Mouse (Mus musculus) CH12.LX (cell line): ENCODE results near the gene Dnah1. TPM values are rescaled to one million over a fixed set of nuclear protein-coding genes. Genes with fewer than 3 reads are reported as not detected.

Source experiments
- DNase-seq: peaks from one replicate; pipeline ENCODE4 v3.0.0-alpha.2; 2013; ENCODE audit errors: extremely low read depth
- H3K27ac ChIP-seq: 2 replicates; pipeline ENCODE4 v1.5.1; 2012; ENCODE audit warnings: low read depth, mild to moderate bottlenecking, control low read depth, moderate library complexity; ENCODE audit not compliant: insufficient read depth
- H3K27me3 ChIP-seq: replicated peaks from 2 replicates; pipeline ENCODE3; 2012; ENCODE audit warnings: inconsistent platforms
- H3K36me3 ChIP-seq, 2 experiments: replicated peaks in 1 of 2; 2 replicates each; pipeline versions ENCODE3 to v1.6.1; 2012; ENCODE audit warnings: inconsistent platforms in 1 of 2, low read length in 1 of 2, mild to moderate bottlenecking in 1 of 2, mixed read lengths in 1 of 2, moderate library complexity in 1 of 2; ENCODE audit not compliant: control insufficient read depth in 1 of 2, insufficient read depth in 1 of 2
- H3K4me1 ChIP-seq, 2 experiments: 2 replicates each; pipeline ENCODE4 v1.6.1; 2012; ENCODE audit warnings: inconsistent platforms in 1 of 2, moderate library complexity in 1 of 2; ENCODE audit not compliant: insufficient read depth in 2 of 2, control insufficient read depth in 1 of 2
- H3K4me2 ChIP-seq: 2 replicates; pipeline ENCODE4 v1.6.1; 2012; ENCODE audit warnings: low read depth, mild to moderate bottlenecking, control low read depth; ENCODE audit not compliant: poor library complexity, insufficient read depth, severe bottlenecking
- H3K4me3 ChIP-seq, 3 experiments: fragments of 150-350 bp in 1 of 3; sonication (generic) in 1 of 3; replicated peaks in 1 of 3; 2 replicates each; pipeline versions ENCODE3 to v1.5.1; 2011 to 2012; ENCODE audit warnings: low read depth in 2 of 3, low read length in 2 of 3, mild to moderate bottlenecking in 2 of 3, moderate library complexity in 2 of 3, control low read depth in 1 of 3, improper control_type of control experiment in 1 of 3, inconsistent platforms in 1 of 3, mixed read lengths in 1 of 3; ENCODE audit not compliant: poor library complexity in 1 of 3
- H3K79me2 ChIP-seq: replicated peaks from 2 replicates; pipeline ENCODE4 v1.6.1; 2012; ENCODE audit warnings: mild to moderate bottlenecking, moderate library complexity; ENCODE audit not compliant: control insufficient read depth, poor library complexity, insufficient read depth, severe bottlenecking; ENCODE audit errors: extremely low read depth
- H3K9ac ChIP-seq: 2 replicates; pipeline ENCODE4 v1.6.1; 2012; ENCODE audit warnings: low read depth, mild to moderate bottlenecking, control low read depth, moderate library complexity; ENCODE audit not compliant: insufficient read depth
- H3K9me3 ChIP-seq: replicated peaks from 2 replicates; pipeline ENCODE3; 2012; ENCODE audit warnings: low read length, inconsistent platforms, mixed read lengths
- BHLHE40 ChIP-seq: IDR thresholded peaks from 2 replicates; pipeline ENCODE4 v1.6.1; 2011; ENCODE audit warnings: mild to moderate bottlenecking, low read depth, low read length, improper control_type of control experiment
- CHD1 ChIP-seq: IDR thresholded peaks from 2 replicates; pipeline ENCODE4 v1.6.1; 2012; ENCODE audit warnings: low read depth, low read length, improper control_type of control experiment, inconsistent platforms
- CTCF ChIP-seq, 2 experiments: IDR thresholded peaks in 1 of 2; conservative IDR thresholded peaks in 1 of 2; 2 replicates each; pipeline ENCODE4 v1.5.1; 2011 to 2012; ENCODE audit warnings: low read depth in 2 of 2, low read length in 2 of 2, improper control_type of control experiment in 1 of 2, inconsistent platforms in 1 of 2, mild to moderate bottlenecking in 1 of 2, moderate library complexity in 1 of 2
- ETS1 ChIP-seq: conservative IDR thresholded peaks from 2 replicates; pipeline ENCODE4 v1.6.1; 2012; ENCODE audit warnings: low read depth, mild to moderate bottlenecking, inconsistent platforms, low read length, improper control_type of control experiment, moderate library complexity
- IRF4 ChIP-seq: IDR thresholded peaks from 2 replicates; pipeline ENCODE4 v1.6.1; 2014; ENCODE audit warnings: low read depth, mild to moderate bottlenecking, inconsistent platforms, low read length, improper control_type of control experiment
- JUND ChIP-seq: conservative IDR thresholded peaks from 2 replicates; pipeline ENCODE4 v1.6.1; 2011; ENCODE audit warnings: low read depth, low read length, improper control_type of control experiment
- MAX ChIP-seq: IDR thresholded peaks from 2 replicates; pipeline ENCODE4 v1.6.1; 2011; ENCODE audit warnings: low read length, improper control_type of control experiment
- POLR2A ChIP-seq: IDR thresholded peaks from 2 replicates; pipeline ENCODE4 v1.6.1; 2011; ENCODE audit warnings: low read depth, mild to moderate bottlenecking, improper control_type of control experiment, low read length
- SIN3A ChIP-seq: IDR thresholded peaks from 2 replicates; pipeline ENCODE4 v1.6.1; 2012; ENCODE audit warnings: low read length, improper control_type of control experiment, inconsistent platforms
- USF2 ChIP-seq: conservative IDR thresholded peaks from 2 replicates; pipeline ENCODE4 v1.6.1; 2011; ENCODE audit warnings: low read depth, low read length, improper control_type of control experiment
- ZC3H11A ChIP-seq: IDR thresholded peaks from 2 replicates; pipeline ENCODE4 v1.6.1; 2012; ENCODE audit warnings: low read depth, mild to moderate bottlenecking, inconsistent platforms, low read length, improper control_type of control experiment
- ZMIZ1 ChIP-seq: IDR thresholded peaks from 2 replicates; pipeline ENCODE4 v1.6.1; 2012; ENCODE audit warnings: low read depth, mild to moderate bottlenecking, inconsistent platforms, low read length, improper control_type of control experiment
- ZNF384 ChIP-seq: IDR thresholded peaks from 2 replicates; pipeline ENCODE4 v1.6.1; 2012; ENCODE audit warnings: low read depth, low read length, improper control_type of control experiment, inconsistent platforms
- dilution Hi-C: fragments of 300-500 bp; cut with MboI; formaldehyde crosslinking; loops from 2 replicates; pipeline ENCODE4 v1.14.3; 2020; ENCODE audit warnings: low sequenced_read_pairs; ENCODE audit not compliant: extremely low pct_unique_long_range_greater_than_20kb, extremely low pct_ligation_motif_present
- in situ Hi-C: fragments of 300-500 bp; cut with MboI; formaldehyde crosslinking; loops from 3 replicates; pipeline ENCODE4 v1.14.3; 2019; ENCODE audit warnings: low sequenced_read_pairs, low pct_ligation_motif_present, low pct_unique_long_range_greater_than_20kb, mixed read lengths
- polyA plus RNA-seq: library from polyadenylated mRNA; unstranded; fragments of >175 nt; gene quantifications from 2 replicates; pipeline ENCODE4 v1.2.1, GENCODE M21; 2012; ENCODE audit warnings: low read depth; ENCODE audit not compliant: insufficient read length
- total RNA-seq, 2 experiments: library from RNA; depleted of rRNA; stranded (reverse); fragments of 300-350 nt in 1 of 2; fragments of >200 nt in 1 of 2; gene quantifications; 2 replicates each; pipeline ENCODE4 v1.2.3; 2012 to 2014

Dnah1 gene
- total and polyA plus RNA-seq, 3 experiments, result 0.04 to 0.08 (median 0.06) TPM

DNA sequence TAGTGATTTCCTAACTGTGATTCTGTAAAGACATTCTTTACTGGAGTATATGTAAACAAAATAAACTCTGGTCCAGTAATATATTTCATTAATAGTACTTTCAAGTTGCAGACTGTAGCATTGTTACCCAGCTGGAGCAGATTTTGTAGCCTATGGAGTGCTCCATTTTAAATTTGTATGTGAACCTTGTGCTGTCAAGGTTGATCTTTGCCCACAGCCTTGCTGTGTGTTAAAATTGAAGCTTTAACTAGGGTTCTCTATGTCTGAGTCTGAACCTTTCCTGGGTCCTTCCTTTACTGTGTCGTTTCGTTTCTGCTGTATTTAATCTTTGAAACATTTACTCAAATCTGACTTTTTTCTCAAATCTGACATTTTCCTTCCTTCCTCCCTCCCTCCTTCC, 38.5 kb upstream of the Dnah1 start:
- peaks cover 3% of the 10 kb centered on the region for H3K9me3 ChIP-seq
- no peak overlapping the region for H3K9ac ChIP-seq
- no peak overlapping the region for H3K27ac ChIP-seq
- H3K4me2 ChIP-seq, result no peak overlapping the region
- no peak overlapping the region for H3K4me3 ChIP-seq
- in situ Hi-C loops, result no loop called here
- no peaks in the 10 kb centered on the region for H3K27me3 ChIP-seq
- dilution Hi-C loops, result loop anchor here (25.0 kb wide), 1 partner anchor 100 kb away; no protein-coding TSS in a partner anchor
- TF ChIP-seq ZNF384 (no peak), BHLHE40 (no peak), ZMIZ1 (no peak), CHD1 (no peak)
- peaks cover 0 to 5% of the 10 kb centered on the region in 2 experiments; a peak in 1 of 4 replicates for H3K4me1 ChIP-seq
- no peaks in the 10 kb centered on the region for H3K79me2 ChIP-seq
- peaks cover 37 to 81% of the 10 kb centered on the region in 2 experiments for H3K36me3 ChIP-seq
- no peak for DNase-seq

DNA sequence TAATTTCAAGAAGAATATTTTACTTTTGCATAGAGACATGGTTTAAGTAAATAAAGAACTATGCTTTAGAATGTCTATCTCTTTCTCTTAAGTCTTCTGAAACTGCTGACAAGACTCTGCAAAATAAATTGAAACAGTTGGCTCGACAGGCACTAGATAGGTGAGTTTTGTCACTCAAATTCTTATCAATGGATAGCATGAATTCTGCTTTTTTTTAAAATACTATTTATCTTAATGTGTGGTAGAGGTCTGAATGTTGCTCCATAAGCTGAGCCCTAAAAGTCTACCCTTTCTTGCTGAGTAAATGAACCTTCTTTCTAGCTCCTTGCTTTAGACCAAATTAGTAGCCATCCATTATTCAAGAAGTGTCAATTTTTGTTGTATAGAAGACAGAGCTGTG, 21.7 kb upstream of the Dnah1 start:
- Histone ChIP-seq H3K4me3 (no peak overlapping the region), H3K79me2 (peaks cover 2% of the 10 kb centered on the region; the same call in 1 of the 2 replicates), H3K9ac (no peak overlapping the region), H3K4me2 (no peak overlapping the region), H3K27me3 (no peaks in the 10 kb centered on the region), H3K36me3 (peaks cover 35 to 87% of the 10 kb centered on the region in 2 experiments), H3K27ac (no peak overlapping the region), H3K4me1 (no peaks in the 10 kb centered on the region), H3K9me3 (no peaks in the 10 kb centered on the region)
- DNase-seq, result no peak
- dilution Hi-C loops (no loop called here), in situ Hi-C loops (no loop called here)
- TF ChIP-seq IRF4, result no peak

DNA sequence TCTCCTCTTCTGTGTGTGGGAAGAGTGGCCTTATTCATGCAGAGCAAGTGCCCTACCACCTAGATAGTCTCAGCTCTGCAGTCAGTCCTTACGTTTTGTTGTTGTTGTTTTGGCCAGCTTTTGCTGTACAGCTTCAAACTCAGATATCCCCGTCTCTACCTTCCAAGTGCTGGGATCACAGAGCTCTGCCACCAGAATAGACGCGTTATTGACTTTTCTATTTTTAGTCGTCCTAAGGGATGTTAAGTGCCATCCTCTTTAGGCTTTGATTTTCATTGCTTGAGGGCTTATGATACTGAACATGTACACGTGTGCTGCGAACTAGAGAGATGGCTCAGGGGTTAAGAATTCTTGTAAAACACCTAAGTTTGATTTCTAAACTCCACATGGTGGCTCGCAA, 19.5 kb upstream of the Dnah1 start:
- dilution Hi-C loops, result no loop called here
- peaks cover 15% of the 10 kb centered on the region for H3K79me2 ChIP-seq
- in situ Hi-C loops, result no loop called here

More for the DNA sequence above, 19.5 kb upstream of the Dnah1 start:
- H3K36me3 ChIP-seq, result peaks cover 34 to 74% of the 10 kb centered on the region in 2 experiments
- H3K4me1 ChIP-seq, result peaks cover 3 to 7% of the 10 kb centered on the region in 2 experiments; a peak in 3 of 4 replicates
- H3K27me3 ChIP-seq, result no peaks in the 10 kb centered on the region
- no peak overlapping the region for H3K4me2 ChIP-seq
- no peak overlapping the region for H3K9ac ChIP-seq
- no peaks in the 10 kb centered on the region for H3K9me3 ChIP-seq
- TF ChIP-seq ETS1 (no peak), MAX (no peak), POLR2A (no peak), ZC3H11A (no peak), IRF4 (no peak), CTCF (conservative IDR thresholded peaks at IDR 0.05 in 1 of 2, IDR thresholded peaks at IDR 0.05 in 1 of 2; ENCODE audit: low read depth in 2 of 2, low read length in 2 of 2) (no peak), ZNF384 (no peak), SIN3A (no peak), USF2 (no peak), JUND (no peak)
- TF ChIP-seq, all 38 proteins: peak for 0
- DNase-seq, result no peak
- Histone ChIP-seq H3K4me3 (no peak overlapping the region), H3K27ac (no peak overlapping the region)
